Mouse (Mus musculus) liver, embryonic 11.5 days (tissue): ENCODE results near the gene Gm4353. TPM values are rescaled to one million over a fixed set of nuclear protein-coding genes. Genes with fewer than 3 reads are reported as not detected.

Source experiments
- ATAC-seq: fragments of 200-750 bp; cut with Nextera tagmentation; replicated peaks from 2 replicates; pipeline ENCODE4 v1.8.0; 2017; ENCODE audit warnings: moderate number of reproducible peaks, mild to moderate bottlenecking, moderate TSS enrichment, moderate library complexity; ENCODE audit not compliant: low FRiP score
- DNase-seq: peaks from one replicate; pipeline ENCODE4 v3.0.0-alpha.2; 2017; ENCODE audit warnings: low spot score
- H3K27ac ChIP-seq: fragments of 300-500 bp; sonication (generic); 2 replicates; pipeline ENCODE4 v1.5.1; 2014; ENCODE audit warnings: mild to moderate bottlenecking, low read depth, low read length, control low read depth
- H3K27me3 ChIP-seq: fragments of 300-500 bp; sonication (generic); replicated peaks from 2 replicates; pipeline ENCODE4 v1.6.1; 2014; ENCODE audit warnings: low read length, mixed read lengths; ENCODE audit not compliant: control insufficient read depth, insufficient read depth
- H3K36me3 ChIP-seq: fragments of 300-500 bp; sonication (generic); 2 replicates; pipeline ENCODE4 v1.6.1; 2014; ENCODE audit warnings: mild to moderate bottlenecking, low read length, moderate library complexity, mixed read lengths; ENCODE audit not compliant: control insufficient read depth, insufficient read depth
- H3K4me1 ChIP-seq: fragments of 300-500 bp; sonication (generic); replicated peaks from 2 replicates; pipeline ENCODE4 v1.6.1; 2014; ENCODE audit warnings: low read length, mixed read lengths; ENCODE audit not compliant: control insufficient read depth, insufficient read depth
- H3K4me2 ChIP-seq: fragments of 300-500 bp; sonication (generic); 2 replicates; pipeline ENCODE4 v1.6.1; 2014; ENCODE audit warnings: mild to moderate bottlenecking, control low read depth, moderate library complexity
- H3K4me3 ChIP-seq: fragments of 300-500 bp; sonication (generic); 2 replicates; pipeline ENCODE4 v1.5.1; 2014; ENCODE audit warnings: low read depth, low read length, control low read depth
- H3K9ac ChIP-seq: fragments of 300-500 bp; sonication (generic); 2 replicates; pipeline ENCODE4 v1.6.1; 2014; ENCODE audit warnings: low read depth, low read length, control low read depth
- H3K9me3 ChIP-seq: fragments of 300-500 bp; sonication (generic); 2 replicates; pipeline ENCODE4 v1.6.1; 2016; ENCODE audit warnings: low read length, inconsistent platforms, mixed read lengths; ENCODE audit not compliant: control insufficient read depth
- WGBS: fragments of 180-500 bp; shearing (Covaris S2); extraction: QIAGEN DNeasy Blood & Tissue Kit; methylation state at CpG from one replicate; pipeline ENCODE4 v1.1.7; 2014; 5-methylcytosine and 5-hydroxymethylcytosine counted together
- polyA plus RNA-seq: library from polyadenylated mRNA; unstranded; fragments of >200 nt; fragmentation: Nextera tagmentation; extraction: Ambion mirVana; gene quantifications from 2 replicates; pipeline ENCODE4 v1.2.1, GENCODE M21; 2014

Gene Gm4353
- polyA plus RNA-seq, 1 experiment from 2014 or later, result 0.93 TPM

DNA sequence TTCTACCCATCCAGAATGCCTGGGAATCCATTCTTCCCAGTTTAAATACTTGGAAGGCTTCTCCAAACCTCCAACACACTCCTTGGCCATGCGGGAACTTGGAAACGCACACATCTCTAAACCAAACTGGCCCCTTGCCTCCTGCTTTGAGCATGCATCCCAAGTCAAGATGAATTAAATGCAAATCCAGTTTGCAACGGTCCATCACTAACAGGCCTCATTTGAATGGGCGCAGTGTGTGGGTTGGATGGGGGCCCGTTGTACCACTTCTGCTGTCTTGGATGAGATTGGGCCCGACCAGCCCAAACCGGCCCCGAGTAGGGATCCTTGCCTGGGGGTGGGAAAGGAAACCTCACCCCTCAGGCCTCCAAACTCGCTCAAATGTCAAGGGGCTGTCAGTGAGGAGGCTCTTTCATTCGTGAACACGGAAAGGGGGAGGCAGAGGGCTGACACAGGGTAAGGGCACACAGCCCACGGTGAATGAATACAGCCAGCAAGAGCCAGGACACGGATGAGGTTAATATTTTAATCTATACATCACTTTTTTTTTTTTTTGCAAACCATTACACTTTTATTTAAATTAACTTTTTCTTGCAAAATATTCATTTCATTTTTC is 38.7 kb upstream of the Gm4353 start:
- no peak overlapping the region for H3K27ac ChIP-seq
- no peaks in the 10 kb centered on the region for H3K4me1 ChIP-seq
- H3K27me3 ChIP-seq, result no peaks in the 10 kb centered on the region
- DNase-seq, result no peak
- no peak overlapping the region for H3K4me3 ChIP-seq
- H3K36me3 ChIP-seq, result no peaks in the 10 kb centered on the region
- ATAC-seq, result no peak
- 85% methylated on average over 13 of the region's 13 CpGs for WGBS
- H3K9ac ChIP-seq, result no peak overlapping the region
- no peaks in the 10 kb centered on the region for H3K9me3 ChIP-seq
- no peak overlapping the region for H3K4me2 ChIP-seq

DNA sequence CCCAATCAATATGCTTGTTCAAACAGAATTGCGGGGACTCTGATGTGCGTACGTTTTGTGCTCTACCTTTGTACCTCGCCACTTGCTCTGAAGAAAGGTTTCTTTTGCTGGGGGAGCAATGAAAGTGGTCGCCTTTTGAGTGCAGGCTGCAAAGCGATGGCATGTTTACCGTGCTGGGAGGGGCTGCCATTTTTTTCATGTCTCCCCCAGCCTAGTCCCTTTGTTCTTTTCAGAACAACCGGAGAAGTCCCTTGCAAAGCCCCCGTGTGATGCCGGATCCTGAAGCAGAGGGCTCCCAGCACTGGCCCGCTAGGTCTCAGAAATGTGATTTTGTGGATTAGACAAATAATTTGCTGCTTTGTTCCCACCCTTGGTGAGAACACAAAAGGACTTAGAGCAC is 36.8 kb upstream of the Gm4353 start:
- Histone ChIP-seq H3K9me3 (no peaks in the 10 kb centered on the region), H3K4me3 (no peak overlapping the region), H3K9ac (no peak overlapping the region), H3K4me2 (no peak overlapping the region), H3K4me1 (no peaks in the 10 kb centered on the region), H3K27me3 (no peaks in the 10 kb centered on the region), H3K36me3 (no peaks in the 10 kb centered on the region), H3K27ac (no peak overlapping the region)
- ATAC-seq (no peak), DNase-seq (no peak)
- WGBS, result 74% methylated on average over 11 of the region's 11 CpGs

DNA sequence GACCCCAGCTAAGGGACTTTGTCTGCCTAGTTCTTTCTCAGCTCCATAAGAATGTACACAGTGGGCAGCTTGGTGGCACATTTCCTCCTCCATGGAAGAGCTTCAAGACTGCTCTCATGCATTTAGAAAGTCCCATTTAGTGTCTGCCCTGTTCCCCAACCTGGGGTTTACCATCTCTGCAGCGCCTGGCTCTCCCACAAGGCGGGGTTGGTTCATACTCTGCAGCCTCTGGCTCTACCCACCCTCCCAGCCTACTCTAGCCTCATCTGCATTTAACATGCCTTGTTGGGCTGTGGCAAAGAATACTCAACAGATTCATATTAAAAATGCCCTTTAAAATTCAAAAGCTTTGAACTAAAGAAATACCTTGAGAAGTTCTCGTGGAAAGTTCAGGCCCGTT is 36.3 kb upstream of the Gm4353 start:
- ATAC-seq (no peak), DNase-seq (no peak)
- Histone ChIP-seq H3K4me1 (no peaks in the 10 kb centered on the region), H3K27ac (no peak overlapping the region), H3K9me3 (no peaks in the 10 kb centered on the region), H3K27me3 (no peaks in the 10 kb centered on the region), H3K9ac (no peak overlapping the region), H3K4me2 (no peak overlapping the region), H3K4me3 (no peak overlapping the region), H3K36me3 (no peaks in the 10 kb centered on the region)
- WGBS, result 84% methylated on average over 4 of the region's 4 CpGs

DNA sequence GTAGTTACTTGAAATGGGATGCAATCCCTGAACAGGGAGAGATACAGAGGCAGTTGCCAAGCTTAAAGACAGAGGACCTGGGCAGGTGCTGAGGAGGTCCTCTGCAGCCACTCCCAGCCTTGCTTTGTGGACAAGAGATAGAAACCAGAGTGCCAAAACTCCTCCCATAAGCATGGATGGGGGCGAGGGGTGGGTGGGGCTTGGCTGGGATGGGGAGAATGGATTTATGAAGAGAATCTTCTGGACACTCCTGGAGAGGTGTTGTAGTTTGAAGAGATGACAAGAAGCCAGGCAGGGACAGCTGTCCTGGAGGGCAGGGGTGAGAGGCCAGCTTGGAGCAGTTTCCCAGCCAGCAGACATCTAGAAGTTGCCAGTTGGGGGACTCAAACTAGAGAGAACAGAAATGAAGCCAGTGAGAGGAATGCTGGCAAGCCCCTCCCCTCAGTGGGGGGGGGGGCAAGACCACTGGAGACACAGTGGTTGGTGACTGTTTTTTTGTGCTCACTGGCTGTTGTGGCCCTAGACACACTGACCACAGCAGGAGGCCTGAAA is 34.9 kb upstream of the Gm4353 start:
- H3K36me3 ChIP-seq, result no peaks in the 10 kb centered on the region
- H3K9ac ChIP-seq, result no peak overlapping the region
- ATAC-seq (no peak; the same call in 1 of the 2 replicates), DNase-seq (no peak)
- H3K4me2 ChIP-seq, result no peak overlapping the region
- no peaks in the 10 kb centered on the region for H3K9me3 ChIP-seq
- no peaks in the 10 kb centered on the region for H3K4me1 ChIP-seq
- no peak overlapping the region for H3K4me3 ChIP-seq
- 65% methylated on average over 1 of the region's 1 CpGs for WGBS
- no peak overlapping the region for H3K27ac ChIP-seq
- no peaks in the 10 kb centered on the region for H3K27me3 ChIP-seq

DNA sequence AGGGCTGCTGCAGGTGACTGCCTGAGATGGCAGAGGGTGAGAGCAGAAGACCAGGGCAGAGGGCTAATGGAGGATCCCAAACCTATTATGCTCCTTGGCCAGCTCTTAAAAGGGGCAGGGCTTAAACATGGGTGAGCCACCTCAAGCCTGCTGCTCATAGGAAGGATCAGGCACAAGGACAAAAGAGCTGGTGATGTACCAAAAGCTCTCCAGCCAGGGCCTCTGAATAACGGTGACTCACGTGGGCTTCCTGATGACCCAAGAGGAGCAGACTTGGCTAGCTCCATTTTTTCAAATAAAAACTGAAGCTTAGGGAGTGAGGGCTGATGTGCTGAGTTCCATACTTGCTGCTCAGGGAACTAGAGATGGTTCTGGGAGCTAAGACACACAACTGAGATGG is 31.6 kb upstream of the Gm4353 start:
- no peaks in the 10 kb centered on the region for H3K27me3 ChIP-seq
- no peak overlapping the region for H3K9ac ChIP-seq
- no peaks in the 10 kb centered on the region for H3K9me3 ChIP-seq
- H3K36me3 ChIP-seq, result no peaks in the 10 kb centered on the region
- no peak overlapping the region for H3K27ac ChIP-seq
- H3K4me1 ChIP-seq, result no peaks in the 10 kb centered on the region
- DNase-seq (no peak), ATAC-seq (no peak)
- no peak overlapping the region for H3K4me2 ChIP-seq
- 66% methylated on average over 2 of the region's 2 CpGs for WGBS
- H3K4me3 ChIP-seq, result no peak overlapping the region

DNA sequence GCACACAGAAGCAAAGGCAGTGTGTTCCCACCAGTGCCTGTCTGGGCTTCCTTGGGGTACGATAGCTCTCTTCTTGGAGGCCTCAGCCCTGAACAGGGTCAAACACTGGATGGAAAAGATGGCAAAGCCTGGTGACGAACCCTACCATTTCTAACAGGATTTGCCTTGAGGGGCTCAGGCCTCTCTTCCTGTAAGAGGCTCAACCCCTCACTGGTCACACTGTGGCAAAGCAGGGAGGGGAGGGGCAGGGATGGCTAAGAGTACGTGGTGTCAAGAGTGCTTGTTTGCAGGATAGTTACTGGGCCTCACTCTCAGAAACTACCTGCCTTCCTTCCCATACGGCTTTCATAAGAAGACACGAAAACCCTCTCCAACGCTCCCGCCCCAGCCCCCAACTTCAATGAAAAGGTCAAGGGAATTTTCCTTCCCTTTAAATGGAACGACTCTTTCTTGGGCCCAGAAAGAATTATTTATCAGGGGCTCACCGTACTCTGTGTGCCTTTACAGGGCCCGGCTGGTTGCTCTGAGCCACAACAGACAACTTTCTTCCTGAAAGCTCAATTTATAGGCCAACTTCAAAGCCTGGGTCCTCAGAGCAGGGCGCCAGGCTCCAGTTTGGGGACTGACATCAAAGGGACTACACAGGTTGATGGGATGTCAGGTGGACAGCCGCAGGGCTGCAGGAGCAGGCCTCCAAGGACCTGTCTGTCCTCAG is 30.9 kb upstream of the Gm4353 start:
- no peak overlapping the region for H3K4me3 ChIP-seq
- no peaks in the 10 kb centered on the region for H3K4me1 ChIP-seq
- DNase-seq, result peak; percentile 25
- no peaks in the 10 kb centered on the region for H3K36me3 ChIP-seq
- no peaks in the 10 kb centered on the region for H3K9me3 ChIP-seq
- H3K27ac ChIP-seq, result no peak overlapping the region
- no peak overlapping the region for H3K4me2 ChIP-seq
- no peaks in the 10 kb centered on the region for H3K27me3 ChIP-seq
- H3K9ac ChIP-seq, result no peak overlapping the region
- no peak for ATAC-seq
- 75% methylated on average over 12 of the region's 12 CpGs for WGBS

DNA sequence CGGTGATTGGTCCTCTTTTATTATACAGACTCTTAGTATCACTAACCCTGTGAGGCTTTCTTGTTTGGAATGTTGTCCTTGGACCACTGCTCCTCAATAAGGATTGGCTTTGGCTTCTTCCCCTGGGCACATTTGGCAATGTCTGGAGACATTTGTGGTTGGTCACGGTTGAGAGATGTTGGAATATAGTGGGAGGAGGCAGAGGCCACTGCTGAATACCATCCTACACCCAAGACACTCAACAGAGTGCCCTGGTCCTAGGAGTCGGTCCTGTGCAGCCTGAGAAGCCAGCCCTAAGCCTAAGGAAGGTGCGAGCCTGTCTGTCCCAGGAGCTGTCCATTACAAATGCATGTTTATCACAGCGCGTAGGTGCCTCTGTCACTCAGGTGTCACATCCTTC is 27.1 kb upstream of the Gm4353 start:
- H3K9ac ChIP-seq, result no peak overlapping the region
- 82% methylated on average over 6 of the region's 6 CpGs for WGBS
- H3K4me3 ChIP-seq, result no peak overlapping the region
- ATAC-seq (no peak), DNase-seq (no peak)
- no peak overlapping the region for H3K4me2 ChIP-seq
- H3K27ac ChIP-seq, result no peak overlapping the region
- no peaks in the 10 kb centered on the region for H3K27me3 ChIP-seq
- no peaks in the 10 kb centered on the region for H3K9me3 ChIP-seq
- no peaks in the 10 kb centered on the region; the same call in 1 of the 2 replicates for H3K36me3 ChIP-seq
- H3K4me1 ChIP-seq, result no peaks in the 10 kb centered on the region

DNA sequence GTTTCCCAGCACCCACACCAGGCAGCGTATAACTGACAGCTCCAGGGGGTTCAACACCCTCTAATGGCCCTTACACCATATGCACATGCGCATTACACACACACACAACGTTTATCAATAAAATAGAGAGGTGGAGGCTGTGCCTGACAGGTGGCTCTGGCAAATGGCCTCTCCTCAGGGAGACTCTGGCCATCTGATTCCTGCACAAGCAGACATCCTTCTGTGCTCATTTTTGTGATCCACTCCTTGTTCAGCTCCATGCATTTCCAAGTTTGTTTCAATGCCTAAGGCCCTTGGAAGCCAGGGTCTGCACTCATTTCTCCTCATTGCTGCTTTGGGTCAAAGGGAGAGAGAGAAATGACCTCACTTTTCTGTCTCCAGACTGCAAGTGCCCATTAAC is 26.2 kb upstream of the Gm4353 start:
- WGBS, result 72% methylated on average over 3 of the region's 3 CpGs
- DNase-seq (no peak), ATAC-seq (no peak)
- Histone ChIP-seq H3K4me3 (no peak overlapping the region), H3K9me3 (no peaks in the 10 kb centered on the region), H3K9ac (no peak overlapping the region), H3K4me2 (no peak overlapping the region), H3K27ac (no peak overlapping the region), H3K4me1 (no peaks in the 10 kb centered on the region), H3K27me3 (no peaks in the 10 kb centered on the region), H3K36me3 (peaks cover 4% of the 10 kb centered on the region; the same call in 1 of the 2 replicates)

DNA sequence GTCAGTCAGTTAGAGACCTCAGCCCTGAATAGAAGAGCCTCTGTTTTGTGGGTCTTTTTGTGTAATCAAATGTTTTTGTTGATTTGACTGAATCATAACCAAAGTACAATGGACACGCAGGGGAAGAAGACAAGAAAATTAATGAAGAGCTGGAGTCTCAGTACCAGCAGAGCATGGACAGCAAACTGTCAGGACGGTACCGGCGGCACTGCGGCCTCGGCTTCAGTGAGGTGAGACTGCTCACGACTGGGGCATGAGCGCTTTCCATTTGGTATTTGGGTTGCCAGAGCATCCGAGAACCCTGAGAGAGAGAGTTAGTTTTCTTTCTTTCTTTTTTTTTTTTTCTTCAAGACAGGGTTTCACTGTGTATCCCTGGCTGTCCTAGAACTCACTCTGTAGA is 18.7 kb upstream of the Gm4353 start:
- H3K4me3 ChIP-seq, result no peak overlapping the region
- no peaks in the 10 kb centered on the region for H3K27me3 ChIP-seq
- H3K36me3 ChIP-seq, result peaks cover 30% of the 10 kb centered on the region
- no peaks in the 10 kb centered on the region for H3K9me3 ChIP-seq
- H3K9ac ChIP-seq, result no peak overlapping the region
- ATAC-seq (no peak), DNase-seq (no peak)
- H3K4me2 ChIP-seq, result no peak overlapping the region
- 97% methylated on average over 9 of the region's 9 CpGs for WGBS
- no peaks in the 10 kb centered on the region; the same call in 1 of the 2 replicates for H3K4me1 ChIP-seq
- H3K27ac ChIP-seq, result no peak overlapping the region
